Mouse (Mus musculus) A20 (cell line): ENCODE data around the gene Galnt10.

Experiments used
- DNase-seq: peaks from one replicate; pipeline ENCODE4 v3.0.0-alpha.2; 2011; ENCODE audit warnings: low read depth, low spot score

Galnt10 gene

GRCm38 (mm10) chr11:57688179-57688929 is 43.1 kb downstream of the Galnt10 start:
- DNase-seq = no peak

DNA sequence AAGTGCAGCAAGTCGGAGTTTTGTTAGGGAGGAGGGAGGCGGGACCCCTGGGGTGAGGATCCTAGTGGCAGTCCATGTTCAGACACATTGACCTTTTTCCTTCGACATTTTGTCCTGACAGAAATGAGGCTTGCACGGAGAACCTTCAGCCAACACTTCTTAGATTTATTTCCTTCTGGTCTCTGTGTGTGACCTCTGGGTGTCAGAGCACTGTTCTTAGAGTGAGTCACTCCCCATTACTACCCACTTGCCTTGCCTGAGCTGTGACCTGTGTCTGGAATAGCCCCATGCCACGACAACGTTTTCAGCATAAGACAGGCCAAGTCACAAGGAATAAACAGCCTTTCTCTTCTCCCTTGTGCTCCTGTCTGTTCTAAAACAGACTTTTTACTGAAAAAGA is 44.6 kb downstream of the Galnt10 start:
- no peak for DNase-seq

DNA sequence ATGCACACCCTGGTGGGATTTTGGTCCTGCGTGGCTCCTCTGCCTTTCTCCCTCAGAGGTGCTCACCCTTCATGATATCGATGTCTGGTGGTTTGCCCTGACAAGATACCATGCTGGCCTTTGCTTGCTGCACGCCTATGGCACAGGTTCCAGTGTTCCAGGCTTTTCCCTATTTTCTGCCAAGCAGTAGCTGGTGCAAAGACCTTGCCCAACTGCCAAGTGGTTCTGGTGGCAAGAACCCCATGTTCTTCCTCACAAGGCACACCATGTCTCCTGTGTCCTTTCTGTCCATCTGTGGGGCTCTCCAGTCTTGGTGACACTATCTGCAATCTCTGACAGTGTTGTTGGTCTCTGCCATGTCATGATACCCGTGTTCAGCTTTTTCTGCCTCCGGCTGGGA is 45.6 kb downstream of the Galnt10 start:
- DNase-seq = no peak

DNA sequence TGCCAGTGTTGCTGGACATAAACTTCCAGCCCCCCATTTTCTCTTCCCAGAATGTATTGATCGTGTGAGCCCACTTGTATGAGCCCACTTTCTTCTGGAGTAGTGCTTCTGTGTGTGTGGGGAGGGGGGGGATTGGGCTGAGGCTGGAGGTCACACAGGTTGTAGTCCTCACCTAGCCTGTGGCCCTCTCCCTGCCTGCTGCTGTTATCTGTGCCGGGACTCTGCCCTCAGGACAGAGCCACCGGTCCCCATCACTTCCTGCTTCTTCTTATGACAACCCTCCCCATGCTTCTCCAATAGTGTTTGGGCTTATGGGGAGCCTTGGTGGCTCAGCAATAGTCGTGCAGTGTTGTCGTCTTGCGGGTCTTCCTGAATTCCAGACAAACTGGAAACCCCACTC is 46.7 kb downstream of the Galnt10 start:
- DNase-seq = no peak

DNA sequence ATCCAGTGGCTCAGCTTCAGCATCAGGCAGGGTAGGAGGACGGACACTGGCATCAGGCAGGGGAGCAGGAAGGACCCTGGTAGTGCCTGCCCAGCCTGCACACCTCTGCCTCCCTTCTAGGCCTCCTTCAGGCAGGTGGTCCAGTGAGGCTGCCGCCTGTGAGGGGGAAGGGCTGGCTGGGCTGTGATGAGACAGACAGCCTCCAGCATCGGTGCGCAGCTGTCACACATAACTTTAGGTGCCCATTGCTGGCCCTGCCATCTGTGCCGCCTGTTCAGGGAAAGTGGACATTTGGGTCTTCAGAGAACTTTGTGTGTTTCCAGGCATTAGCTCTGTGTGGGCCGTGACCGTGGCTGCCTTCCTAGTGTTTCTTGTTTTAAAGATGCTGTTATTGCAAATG is 47.5 kb downstream of the Galnt10 start:
- DNase-seq = no peak

DNA sequence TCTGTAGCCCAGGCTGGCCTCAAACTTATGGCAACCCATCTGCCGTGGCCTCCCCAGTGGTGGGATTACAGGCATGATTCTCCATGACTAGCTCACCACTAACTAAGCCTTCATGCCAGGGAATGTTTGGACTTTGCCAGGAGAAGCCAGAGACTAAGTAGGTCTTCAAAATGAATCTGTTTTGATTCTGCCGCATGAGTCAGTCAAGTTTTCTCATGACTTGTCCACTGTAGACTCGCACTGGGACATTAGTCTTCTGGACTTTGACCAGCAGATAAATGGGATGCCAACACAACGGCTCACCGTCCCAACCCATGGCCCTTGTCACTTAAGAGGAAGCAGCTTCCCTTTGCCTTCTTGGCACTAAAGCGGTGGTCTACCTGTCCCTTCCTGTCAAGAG is 49.2 kb downstream of the Galnt10 start:
- no peak for DNase-seq

- no peak for DNase-seq
Measured at GRCm38 (mm10) chr11:57696207-57696676, 51.0 kb downstream of the Galnt10 start.

GRCm38 (mm10) chr11:57696807-57697251 is 51.6 kb downstream of the Galnt10 start:
- no peak for DNase-seq

- DNase-seq = no peak
Measured at GRCm38 (mm10) chr11:57700114-57700513, 54.9 kb downstream of the Galnt10 start.

DNA sequence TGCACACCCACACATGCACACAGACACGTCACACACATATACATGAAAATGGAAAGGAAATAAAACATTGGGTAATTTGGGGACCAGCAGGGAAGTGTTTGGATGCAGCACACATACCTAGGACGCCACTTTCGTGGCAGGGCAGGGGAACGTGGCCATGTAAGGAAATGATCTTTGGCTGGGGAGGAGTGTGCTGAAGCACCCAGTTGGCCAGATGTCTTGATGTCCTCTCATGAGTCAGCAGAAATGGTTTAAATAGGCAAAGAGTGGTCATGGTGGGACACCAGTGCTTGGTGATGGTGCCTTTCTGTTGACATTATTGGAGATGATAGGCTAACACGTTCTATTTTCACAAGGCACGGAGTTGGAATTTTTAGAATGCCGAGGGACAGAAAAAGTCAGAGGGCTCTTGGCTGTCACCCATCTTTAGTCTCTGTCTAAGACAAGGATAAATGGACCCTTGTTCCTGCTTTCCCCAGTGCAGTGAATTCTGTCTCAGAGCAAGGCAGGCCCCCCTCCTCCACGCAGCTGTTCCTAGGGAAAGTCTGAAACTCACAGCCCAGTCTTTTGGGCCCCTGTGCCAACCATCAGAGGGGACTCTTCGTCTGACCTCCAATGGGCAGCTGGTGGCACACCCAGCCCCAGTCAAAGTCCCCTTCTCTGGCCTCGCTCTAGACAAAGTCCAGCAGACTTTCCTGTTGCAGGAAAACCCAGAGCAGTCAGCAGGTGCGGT is 56.1 kb downstream of the Galnt10 start:
- DNase-seq = no peak

DNA sequence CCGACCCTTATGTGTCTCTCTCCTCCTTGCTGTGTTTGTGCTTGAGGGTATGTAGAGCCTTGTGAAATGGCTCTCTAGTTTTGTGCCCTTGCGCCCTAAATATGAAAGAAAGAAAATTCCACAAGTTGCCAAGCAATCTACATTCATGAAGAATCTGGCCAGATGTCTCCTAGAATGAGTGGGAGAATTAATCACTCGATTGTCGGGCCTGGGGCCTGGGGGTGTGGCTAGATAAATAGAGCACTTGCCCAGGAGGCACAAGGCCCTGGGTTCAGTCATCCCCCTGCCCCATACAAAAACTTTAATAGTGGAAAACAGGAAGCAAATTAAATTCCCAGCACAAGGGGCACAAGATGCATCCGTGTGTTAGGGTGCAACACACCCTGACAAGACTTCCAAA is 56.7 kb downstream of the Galnt10 start:
- no peak for DNase-seq

DNA sequence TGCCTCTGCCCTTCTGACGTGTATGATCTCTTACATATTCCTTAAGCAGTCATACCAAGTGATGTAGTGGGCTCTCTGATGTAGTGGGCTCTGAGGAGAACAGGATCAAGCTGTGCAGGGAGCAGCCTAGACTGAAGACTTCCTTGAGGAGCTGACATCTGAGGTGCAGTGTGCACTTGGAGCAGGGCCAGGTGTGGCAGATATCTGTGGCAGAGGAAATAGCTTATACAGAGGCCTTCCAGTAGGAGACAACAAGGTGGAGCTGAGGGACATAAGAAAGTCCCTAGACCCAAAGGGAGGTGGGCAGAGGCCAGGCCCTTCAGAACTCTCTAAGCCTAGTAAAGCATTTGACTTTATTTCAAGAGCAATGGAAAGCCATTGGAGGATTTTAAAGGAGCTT is 61.4 kb downstream of the Galnt10 start:
- DNase-seq = no peak

- peak; percentile 15 for DNase-seq
Measured at GRCm38 (mm10) chr11:57707114-57707798, 62.0 kb downstream of the Galnt10 start.

DNA sequence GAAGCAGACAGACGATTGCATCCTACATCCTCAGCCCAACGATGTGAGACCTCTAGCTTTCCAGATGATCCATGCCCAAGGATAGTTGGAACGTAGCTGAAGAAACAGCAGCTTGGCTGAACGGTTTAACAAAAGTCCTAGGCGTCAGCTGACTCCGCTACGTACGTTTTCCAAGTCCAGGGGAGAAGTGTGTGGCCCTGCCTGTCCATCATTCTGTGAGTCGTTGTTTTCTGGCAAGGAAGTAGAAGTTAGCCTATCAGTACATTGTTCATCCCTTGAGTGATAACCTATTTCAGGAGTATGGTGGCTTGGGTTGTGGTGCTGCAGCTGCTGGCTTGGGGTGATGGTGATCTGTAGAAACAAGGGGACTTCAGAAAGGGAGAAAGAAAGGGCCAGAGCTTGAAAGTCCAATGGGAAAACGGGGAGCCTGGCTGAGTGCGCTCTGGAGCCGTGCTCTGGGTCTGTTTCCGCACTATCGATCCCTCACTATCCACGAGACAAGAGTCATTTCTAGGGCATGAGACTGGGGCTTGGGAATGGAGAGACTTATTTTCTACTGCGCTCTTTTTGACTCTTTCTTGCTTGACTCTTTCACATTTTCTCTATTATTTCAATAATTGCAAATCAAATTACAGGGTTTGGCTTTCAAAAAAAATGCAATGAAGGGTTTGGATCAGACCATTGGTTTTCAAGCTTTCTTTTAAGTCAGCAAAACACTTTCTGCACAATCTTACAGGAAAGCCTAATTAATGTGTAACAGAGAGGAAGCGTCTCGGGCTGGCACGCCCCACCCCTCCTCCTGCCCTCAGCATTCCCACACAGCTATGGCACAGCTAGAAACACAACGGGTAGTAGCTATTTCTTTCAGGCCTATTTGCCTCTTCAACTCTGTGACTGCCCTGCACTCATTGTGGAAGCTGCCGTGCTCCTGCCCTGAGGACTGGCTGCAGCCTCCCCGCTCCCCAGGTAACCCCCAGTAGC is 63.2 kb downstream of the Galnt10 start:
- no peak for DNase-seq

DNA sequence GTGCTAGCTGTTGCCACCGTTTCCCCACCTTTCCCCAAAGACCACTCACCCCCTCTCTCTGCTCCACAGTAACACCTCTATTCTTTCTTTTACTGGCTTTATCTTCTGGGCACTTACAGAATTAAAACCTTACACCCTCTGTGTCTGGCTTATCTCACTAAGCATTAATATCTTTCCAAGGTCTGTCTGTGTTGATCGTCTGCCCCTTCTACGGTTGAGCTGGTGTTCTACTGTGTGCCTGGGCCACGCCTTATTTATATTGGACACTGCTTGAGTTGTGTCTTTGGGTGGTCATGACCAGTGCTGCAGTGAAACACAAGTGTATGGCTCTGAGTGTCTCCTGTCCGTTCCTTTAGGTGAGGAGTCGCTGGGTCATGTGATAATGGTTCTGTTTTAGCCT is 68.7 kb downstream of the Galnt10 start:
- DNase-seq = no peak

- DNase-seq = no peak
Measured at GRCm38 (mm10) chr11:57716721-57717120, 71.5 kb downstream of the Galnt10 start.

GRCm38 (mm10) chr11:57717432-57717831 is 72.2 kb downstream of the Galnt10 start:
- no peak for DNase-seq

GRCm38 (mm10) chr11:57718081-57718480 is 72.8 kb downstream of the Galnt10 start:
- DNase-seq = no peak

DNA sequence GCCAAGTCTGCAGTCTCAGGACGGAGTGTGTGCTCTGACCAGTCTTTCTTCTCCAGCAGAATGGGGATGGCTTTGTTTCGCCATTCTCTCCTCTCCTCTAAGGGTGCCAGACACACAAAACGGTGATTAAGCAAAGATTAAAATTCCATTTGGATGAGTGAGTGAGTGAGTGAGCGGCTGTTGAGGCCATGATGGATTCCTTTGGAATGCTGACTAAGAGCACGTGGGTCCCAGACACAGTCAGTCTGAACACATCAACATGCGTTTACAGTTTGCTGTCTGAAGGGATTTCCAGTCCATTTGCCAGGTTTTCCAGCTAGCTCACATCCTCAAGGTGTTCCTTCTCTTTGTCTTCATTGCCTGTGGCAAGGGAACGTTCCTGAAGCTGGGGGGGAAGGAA is 74.4 kb downstream of the Galnt10 start:
- DNase-seq = no peak

GRCm38 (mm10) chr11:57720076-57720475 is 74.8 kb downstream of the Galnt10 start:
- DNase-seq = no peak

- DNase-seq = peak; percentile 22
Measured at GRCm38 (mm10) chr11:57724791-57725463, 79.7 kb downstream of the Galnt10 start.
